Mouse (Mus musculus): Measurements from ENCODE around the gene Trh. TPM values are rescaled to one million over a fixed set of nuclear protein-coding genes. Genes with fewer than 3 reads are reported as not detected.
A peak's percentile ranks its signal among the peaks of the same experiment; 100 is the strongest.

Gene Trh
- total and polyA plus RNA-seq, 2 experiments, result not detected

DNA sequence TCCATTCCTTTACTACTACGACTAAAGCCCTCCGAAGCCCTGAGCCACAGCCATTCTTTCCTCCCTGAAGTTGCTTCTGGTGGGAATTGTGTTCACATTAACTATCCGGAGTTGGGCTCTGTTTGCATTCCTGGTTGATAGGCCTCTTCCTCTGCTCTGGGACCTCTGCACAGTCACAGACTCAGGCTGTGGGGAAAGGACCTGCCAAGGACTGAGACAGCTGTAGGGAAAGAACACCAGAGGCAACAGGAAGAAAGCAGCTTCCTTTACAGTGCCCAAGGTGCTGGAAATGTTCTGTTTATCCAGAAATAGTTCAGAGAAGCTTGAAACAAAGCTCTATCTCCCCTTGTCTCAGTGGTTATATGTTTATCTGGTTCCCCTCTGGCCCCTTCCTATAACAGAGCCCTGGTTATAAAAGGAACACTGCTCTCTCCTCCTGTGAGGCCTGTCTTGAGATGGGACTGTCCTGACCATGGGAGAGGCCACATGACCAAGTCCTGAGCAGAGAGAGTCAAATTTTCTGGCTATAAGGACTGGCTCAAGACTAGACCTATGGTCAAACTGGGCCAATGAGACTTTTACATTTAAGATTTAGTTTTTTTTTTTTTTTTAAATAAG is 8.9 kb upstream of the Trh start:
- Histone ChIP-seq H3K4me1 (ENCODE audit: control insufficient read depth, insufficient read depth, low read length) (no peaks in the 10 kb centered on the region), H3K36me3 (ENCODE audit: control insufficient read depth, insufficient read depth, low read length) (no peaks in the 10 kb centered on the region), H3K79me2 (ENCODE audit: control insufficient read depth, insufficient read depth, low read length) (no peaks in the 10 kb centered on the region), H3K27me3 (ENCODE audit: control insufficient read depth, insufficient read depth, low read length) (no peaks in the 10 kb centered on the region), H3K9ac (ENCODE audit: low read depth, low read length) (no peak overlapping the region), H3K4me3 (ENCODE audit: insufficient read depth, low read depth, low read length) (no peak overlapping the region), H3K27ac (replicated peaks; ENCODE audit: insufficient read depth, low read depth, low read length) (no peak overlapping the region)
- no peak for DNase-seq (ENCODE audit: extremely low read depth, low read depth, low spot score)
- TF ChIP-seq CTCF (IDR thresholded peaks at IDR 0.05; ENCODE audit: low read depth, low read length), result no peak
- no peak for TF ChIP-seq POLR2A (IDR thresholded peaks at IDR 0.05; ENCODE audit: extremely low read depth, insufficient read depth, low read length)
- 64% methylated on average over 3 of the region's 3 CpGs for WGBS

DNA sequence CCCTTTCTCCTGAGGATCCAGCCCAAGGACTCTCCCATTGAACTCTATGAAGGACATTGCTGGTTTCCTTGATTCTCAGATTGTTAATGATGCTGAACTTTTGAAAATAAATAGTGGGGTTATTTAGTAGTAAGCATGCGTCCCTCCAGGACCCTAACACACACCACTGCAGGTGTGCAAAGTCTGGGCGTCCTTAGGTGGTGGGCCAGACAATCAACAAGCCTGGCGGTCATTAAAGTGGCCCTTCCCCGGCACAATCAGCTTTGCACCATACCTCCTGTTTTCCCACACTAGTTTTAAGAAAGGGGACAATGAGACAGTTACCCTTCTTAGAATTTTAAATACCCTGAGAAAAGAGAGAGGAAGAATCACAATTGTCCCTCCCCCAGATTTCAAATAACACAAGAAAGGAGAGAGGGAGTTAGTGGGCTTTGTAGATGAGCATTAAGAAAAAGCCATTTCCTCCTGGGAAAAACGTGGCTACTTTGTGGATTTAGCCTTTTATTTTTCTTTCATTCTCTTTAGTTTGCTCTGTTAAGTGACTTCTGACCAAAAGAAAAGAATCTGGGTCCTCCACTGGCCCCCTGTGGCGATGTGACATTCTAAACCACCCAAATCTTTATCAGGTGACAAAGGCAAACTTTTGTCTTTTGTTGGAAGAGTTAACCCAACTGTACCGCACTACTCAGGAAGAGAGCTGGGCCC is 2.9 kb upstream of the Trh start:
- WGBS, result 30% methylated on average over 7 of the region's 7 CpGs
- no peak overlapping the region for H3K27ac ChIP-seq (replicated peaks; ENCODE audit: insufficient read depth, low read depth, low read length)
- H3K4me1 ChIP-seq (ENCODE audit: control insufficient read depth, insufficient read depth, low read length), result no peaks in the 10 kb centered on the region
- peaks cover 6% of the 10 kb centered on the region; the same call in 1 of the 2 replicates for H3K27me3 ChIP-seq (ENCODE audit: control insufficient read depth, insufficient read depth, low read length)
- DNase-seq (ENCODE audit: extremely low read depth, low read depth, low spot score), result no peak
- no peak overlapping the region for H3K9ac ChIP-seq (ENCODE audit: low read depth, low read length)
- TF ChIP-seq POLR2A (IDR thresholded peaks at IDR 0.05; ENCODE audit: extremely low read depth, insufficient read depth, low read length), result no peak
- no peak for TF ChIP-seq CTCF (IDR thresholded peaks at IDR 0.05; ENCODE audit: low read depth, low read length)
- H3K4me3 ChIP-seq (ENCODE audit: insufficient read depth, low read depth, low read length), result no peak overlapping the region
- no peaks in the 10 kb centered on the region for H3K79me2 ChIP-seq (ENCODE audit: control insufficient read depth, insufficient read depth, low read length)
- H3K36me3 ChIP-seq (ENCODE audit: control insufficient read depth, insufficient read depth, low read length), result no peaks in the 10 kb centered on the region

DNA sequence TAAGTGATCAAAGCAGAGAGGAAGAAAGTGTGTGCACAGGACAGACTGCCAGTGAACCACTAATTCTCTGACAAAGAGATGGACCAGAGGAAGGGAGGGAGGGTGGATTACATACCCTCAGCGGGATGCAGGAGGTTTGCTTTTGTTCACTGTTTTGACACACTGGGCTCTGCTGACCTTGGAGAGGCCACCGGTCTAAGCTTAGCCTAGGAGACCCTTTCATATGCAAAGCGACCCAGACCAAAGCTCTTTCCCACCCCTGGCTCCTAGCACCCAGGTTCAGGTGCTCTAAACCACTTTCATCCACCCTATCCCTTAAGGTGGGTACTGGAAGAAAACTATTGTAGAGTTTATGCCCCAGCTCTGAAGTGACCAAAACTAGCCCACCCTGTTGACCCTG is 1.9 kb upstream of the Trh start:
- DNase-seq (ENCODE audit: extremely low read depth, low read depth, low spot score), result no peak
- Histone ChIP-seq H3K79me2 (ENCODE audit: control insufficient read depth, insufficient read depth, low read length) (no peaks in the 10 kb centered on the region), H3K27ac (replicated peaks; ENCODE audit: insufficient read depth, low read depth, low read length) (no peak overlapping the region), H3K4me1 (ENCODE audit: control insufficient read depth, insufficient read depth, low read length) (no peaks in the 10 kb centered on the region), H3K27me3 (ENCODE audit: control insufficient read depth, insufficient read depth, low read length) (peaks cover 6% of the 10 kb centered on the region; the same call in 1 of the 2 replicates), H3K36me3 (ENCODE audit: control insufficient read depth, insufficient read depth, low read length) (no peaks in the 10 kb centered on the region), H3K4me3 (ENCODE audit: insufficient read depth, low read depth, low read length) (no peak overlapping the region), H3K9ac (ENCODE audit: low read depth, low read length) (no peak overlapping the region)
- no peak for TF ChIP-seq POLR2A (IDR thresholded peaks at IDR 0.05; ENCODE audit: extremely low read depth, insufficient read depth, low read length)
- TF ChIP-seq CTCF (IDR thresholded peaks at IDR 0.05; ENCODE audit: low read depth, low read length), result no peak
- 14% methylated on average over 3 of the region's 3 CpGs for WGBS

GRCm38 (mm10) chr6:92241178-92241906 is 3.1 kb downstream of the Trh start:
- no peaks in the 10 kb centered on the region for H3K4me1 ChIP-seq (ENCODE audit: control insufficient read depth, insufficient read depth, low read length)

DNA sequence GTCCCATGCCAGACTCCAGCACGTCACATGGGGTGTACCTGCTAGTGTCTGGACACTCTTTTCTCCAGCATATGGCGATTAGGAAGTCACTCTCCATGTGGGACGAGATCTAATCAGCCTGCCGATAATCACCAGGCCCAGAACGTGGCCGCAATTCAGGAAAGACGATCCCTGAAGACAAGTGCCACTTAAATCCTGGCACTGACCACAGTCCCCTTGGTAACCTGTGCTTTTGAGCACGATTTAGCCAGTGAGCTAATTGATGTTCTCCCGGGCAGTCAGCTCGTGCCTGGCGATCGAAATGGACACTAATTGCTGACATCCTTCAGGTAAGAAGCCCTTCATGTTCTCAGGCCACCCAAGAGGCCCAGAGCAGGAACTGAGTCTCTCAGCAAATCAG is 9.4 kb downstream of the Trh start:
- Histone ChIP-seq H3K36me3 (ENCODE audit: control insufficient read depth, insufficient read depth, low read length) (no peaks in the 10 kb centered on the region), H3K9ac (ENCODE audit: low read depth, low read length) (no peak overlapping the region), H3K27me3 (ENCODE audit: control insufficient read depth, insufficient read depth, low read length) (no peaks in the 10 kb centered on the region), H3K79me2 (ENCODE audit: control insufficient read depth, insufficient read depth, low read length) (no peaks in the 10 kb centered on the region), H3K4me1 (ENCODE audit: control insufficient read depth, insufficient read depth, low read length) (no peaks in the 10 kb centered on the region), H3K4me3 (ENCODE audit: insufficient read depth, low read depth, low read length) (no peak overlapping the region), H3K27ac (replicated peaks; ENCODE audit: insufficient read depth, low read depth, low read length) (no peak overlapping the region)
- DNase-seq (ENCODE audit: extremely low read depth, low read depth, low spot score), result no peak
- 83% methylated on average over 12 of the region's 12 CpGs for WGBS
- TF ChIP-seq POLR2A (IDR thresholded peaks at IDR 0.05; ENCODE audit: extremely low read depth, insufficient read depth, low read length), result no peak
- no peak for TF ChIP-seq CTCF (IDR thresholded peaks at IDR 0.05; ENCODE audit: low read depth, low read length)

More at GRCm38 (mm10) chr6:92241178-92241906, 3.1 kb downstream of the Trh start:
- WGBS, result 56% methylated on average over 3 of the region's 3 CpGs
- DNase-seq (ENCODE audit: extremely low read depth, low read depth, low spot score), result peak; percentile 50
- Histone ChIP-seq H3K36me3 (ENCODE audit: control insufficient read depth, insufficient read depth, low read length) (no peaks in the 10 kb centered on the region), H3K27ac (replicated peaks; ENCODE audit: insufficient read depth, low read depth, low read length) (no peak overlapping the region), H3K27me3 (ENCODE audit: control insufficient read depth, insufficient read depth, low read length) (0 out of 2 replicates have a peak, but pooled peaks cover 3% of the 10 kb centered on the region), H3K79me2 (ENCODE audit: control insufficient read depth, insufficient read depth, low read length) (no peaks in the 10 kb centered on the region), H3K9ac (ENCODE audit: low read depth, low read length) (no peak overlapping the region), H3K4me3 (ENCODE audit: insufficient read depth, low read depth, low read length) (no peak overlapping the region)
- TF ChIP-seq CTCF (IDR thresholded peaks at IDR 0.05; ENCODE audit: low read depth, low read length) (no peak), POLR2A (IDR thresholded peaks at IDR 0.05; ENCODE audit: extremely low read depth, insufficient read depth, low read length) (no peak)
